In the genomic region with DNA sequence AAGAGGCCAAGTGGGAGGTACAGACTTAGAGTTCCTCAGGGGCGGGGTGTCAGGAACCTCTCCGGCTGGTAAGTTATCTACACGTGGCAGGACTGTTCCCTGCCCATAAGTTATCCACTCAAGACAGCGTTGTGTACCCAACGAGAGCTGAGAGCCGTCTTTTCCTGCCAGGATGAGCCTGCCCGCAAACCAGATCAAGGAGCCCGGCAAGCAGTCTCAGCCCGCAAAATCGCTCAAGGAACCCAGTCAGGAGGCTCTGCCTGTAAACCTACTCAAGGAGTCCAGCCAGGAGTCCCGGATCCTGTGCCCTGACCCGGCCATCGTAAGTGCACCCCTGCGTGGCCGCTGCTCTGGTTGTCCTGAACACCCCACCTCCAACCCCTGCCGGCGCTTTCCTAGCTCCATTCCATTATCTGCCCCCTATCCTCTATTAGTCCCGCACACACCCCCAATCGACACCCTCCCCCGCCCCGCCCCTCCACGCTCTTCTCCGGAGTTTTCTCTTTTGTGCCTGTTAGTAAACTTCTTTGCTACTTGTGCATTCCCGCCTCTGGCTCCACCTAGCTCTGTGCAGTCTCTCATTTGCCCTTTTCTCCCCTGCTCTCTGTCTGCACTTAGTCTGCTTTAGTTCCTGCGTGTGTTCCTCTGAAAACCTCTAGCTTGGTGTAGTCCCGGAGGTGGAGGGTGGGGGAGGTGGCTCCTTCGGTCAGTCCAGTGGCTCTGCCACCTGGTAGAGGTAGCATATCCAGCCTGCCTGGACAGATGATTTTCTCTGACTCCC, we compare ENCODE assay signal across 8 mouse cellular contexts. TPM values are rescaled to one million over a fixed set of nuclear protein-coding genes. Genes with fewer than 3 reads are reported as not detected.
DNase-seq lines count a peak whose midpoint lies in the region; ATAC-seq and TF ChIP-seq lines count a peak whose summit lies in the region.

No protein-coding gene starts in this region.

- no peaks in the 10 kb centered on the region for H3K9me3 ChIP-seq in hindbrain, embryonic 15.5 days
- no peaks in the 10 kb centered on the region for H3K9me3 ChIP-seq in liver, embryonic 12.5 days (replicated peaks)

- no peak for TF ChIP-seq POLR2A in embryonic fibroblast, embryonic 13.5 days (IDR thresholded peaks at IDR 0.05; ENCODE audit: low read depth, low read length)

- no peak overlapping the region for H3K27ac ChIP-seq in embryonic fibroblast, embryonic 13.5 days (ENCODE audit: insufficient read depth, low read length)
- no peak overlapping the region for H3K27ac ChIP-seq in hindbrain, embryonic 15.5 days (replicated peaks)
- peak overlapping the region; percentile 96 for H3K27ac ChIP-seq in liver, embryonic 12.5 days

- peak overlapping the region; percentile 54 for H3K4me2 ChIP-seq in hindbrain, embryonic 15.5 days
- peak overlapping the region; percentile 87 for H3K4me2 ChIP-seq in liver, embryonic 12.5 days

- peak overlapping the region; percentile 32 for H3K4me3 ChIP-seq in embryonic fibroblast, embryonic 13.5 days (ENCODE audit: insufficient read depth, low read length)
- H3K4me3 ChIP-seq in hindbrain, embryonic 15.5 days: peak overlapping the region; percentile 25
- peak overlapping the region; percentile 70 for H3K4me3 ChIP-seq in liver, embryonic 12.5 days

- H3K36me3 ChIP-seq in hindbrain, embryonic 15.5 days: no peaks in the 10 kb centered on the region
- peaks cover 12% of the 10 kb centered on the region for H3K36me3 ChIP-seq in liver, embryonic 12.5 days

- no peaks in the 10 kb centered on the region for H3K27me3 ChIP-seq in hindbrain, embryonic 15.5 days
- no peaks in the 10 kb centered on the region for H3K27me3 ChIP-seq in liver, embryonic 12.5 days (replicated peaks)

- WGBS in hindbrain, embryonic 15.5 days: 12% methylated on average over 27 of the region's 27 CpGs
- under 1% methylated on average over 27 of the region's 27 CpGs for WGBS in liver, embryonic 12.5 days (ENCODE audit: insufficient replicate concordance)

- peak; percentile 38; the same call in 1 of the 2 replicates for ATAC-seq in hindbrain, embryonic 15.5 days (ENCODE audit: low FRiP score, low read depth)
- peak; percentile 99 for ATAC-seq in liver, embryonic 12.5 days

- H3K9ac ChIP-seq in hindbrain, embryonic 15.5 days: no peak overlapping the region
- H3K9ac ChIP-seq in liver, embryonic 12.5 days: peak overlapping the region; percentile 77

- H3K4me1 ChIP-seq in embryonic fibroblast, embryonic 13.5 days (ENCODE audit: control insufficient read depth, insufficient read depth, low read length): no peaks in the 10 kb centered on the region
- H3K4me1 ChIP-seq in hindbrain, embryonic 15.5 days (replicated peaks): peaks cover 7% of the 10 kb centered on the region
- H3K4me1 ChIP-seq in liver, embryonic 12.5 days: peaks cover 47% of the 10 kb centered on the region

- TF ChIP-seq CTCF in embryonic fibroblast, embryonic 13.5 days (IDR thresholded peaks at IDR 0.05; ENCODE audit: borderline replicate concordance, insufficient read depth, low read length): no peak

- peak; percentile 10 to 14 for DNase-seq in urinary bladder, postnatal 36 days (ENCODE audit: low spot score in 2 of 2)
- no peak for DNase-seq in urinary bladder, adult 2 months (ENCODE audit: low spot score)
- DNase-seq in naive thymus-derived CD4-positive, alpha-beta T cell, adult 2 months (ENCODE audit: low read depth): peak; percentile 41
- DNase-seq in thymus, postnatal 4 days: peak; percentile 43
- DNase-seq in cerebellum, postnatal 14 days: no peak

RNA-seq across cellular contexts. Expression of a gene that starts 2.2 kb away (rescaled TPM):
- 1.2 and 1.4 TPM in 2 replicates for polyA plus RNA-seq in urinary bladder, adult 2 months (2012; rRNA removed)
- polyA plus RNA-seq in embryonic fibroblast, embryonic 13.5 days (2011; ENCODE audit: insufficient read length, low read depth, missing spikeins): 0.70 TPM in 1 of 2 replicates, not detected in the other
- polyA plus RNA-seq in hindbrain, embryonic 15.5 days (2015; fragmentation: Nextera tagmentation; extraction: Ambion mirVana): 1.2 and 1.5 TPM in 2 replicates
- 9.8 and 9.9 TPM in 2 replicates for polyA plus RNA-seq in liver, embryonic 12.5 days (2016; fragmentation: Nextera tagmentation; extraction: Ambion mirVana)

RNA-seq across cellular contexts. Expression of a gene that starts 27.4 kb away (rescaled TPM):
- 52.5 and 53.3 TPM in 2 replicates for polyA plus RNA-seq in urinary bladder, adult 2 months (2012; rRNA removed)
- 28.4 and 39.0 TPM in 2 replicates for polyA plus RNA-seq in embryonic fibroblast, embryonic 13.5 days (2011; ENCODE audit: insufficient read length, low read depth, missing spikeins)
- 41.4 and 42.5 TPM in 2 replicates for polyA plus RNA-seq in hindbrain, embryonic 15.5 days (2015; fragmentation: Nextera tagmentation; extraction: Ambion mirVana)
- polyA plus RNA-seq in liver, embryonic 12.5 days (2016; fragmentation: Nextera tagmentation; extraction: Ambion mirVana): 32.2 and 33.4 TPM in 2 replicates

RNA-seq across cellular contexts. Expression of a gene that starts 35.8 kb away (rescaled TPM):
- polyA plus RNA-seq in urinary bladder, adult 2 months (2012; rRNA removed): 45.2 and 95.3 TPM in 2 replicates
- not detected in 2 replicates for polyA plus RNA-seq in embryonic fibroblast, embryonic 13.5 days (2011; ENCODE audit: insufficient read length, low read depth, missing spikeins)
- polyA plus RNA-seq in hindbrain, embryonic 15.5 days (2015; fragmentation: Nextera tagmentation; extraction: Ambion mirVana): 2.4 and 3.3 TPM in 2 replicates
- 0.13 TPM in 1 of 2 replicates, not detected in the other for polyA plus RNA-seq in liver, embryonic 12.5 days (2016; fragmentation: Nextera tagmentation; extraction: Ambion mirVana)

RNA-seq across cellular contexts. Expression of a gene that starts 53.5 kb away (rescaled TPM):
- polyA plus RNA-seq in urinary bladder, adult 2 months (2012; rRNA removed): 148 and 154 TPM in 2 replicates
- 114 and 124 TPM in 2 replicates for polyA plus RNA-seq in embryonic fibroblast, embryonic 13.5 days (2011; ENCODE audit: insufficient read length, low read depth, missing spikeins)
- 440 and 478 TPM in 2 replicates for polyA plus RNA-seq in hindbrain, embryonic 15.5 days (2015; fragmentation: Nextera tagmentation; extraction: Ambion mirVana)
- polyA plus RNA-seq in liver, embryonic 12.5 days (2016; fragmentation: Nextera tagmentation; extraction: Ambion mirVana): 249 and 261 TPM in 2 replicates

Comparison
In these comparisons a context has a peak if more than half of its experiments do, and no peak if none do; other contexts are left out.
1. DNase-seq: peak in urinary bladder, postnatal 36 days (2 of 2), naive thymus-derived CD4-positive, alpha-beta T cell, adult 2 months (single experiment) and thymus, postnatal 4 days (single experiment); none in urinary bladder, adult 2 months (single experiment) and cerebellum, postnatal 14 days (0 of 2).
2. RNA of a gene that starts 35.8 kb away (polyA plus RNA-seq): 45.2 to 95.3 TPM in urinary bladder, adult 2 months; 2.4 to 3.3 TPM in hindbrain, embryonic 15.5 days, not detected in embryonic fibroblast, embryonic 13.5 days and 0.13 TPM in liver, embryonic 12.5 days; every median in the first group is over 10 times any median in the second.
3. Peak in every context shown above with its lines, with median percentiles within 50 percentile points of each other: H3K4me3 ChIP-seq.